Mouse (Mus musculus) kidney, embryonic 16.5 days (tissue): ENCODE measurements at regions not wholly inside any gene's neighbourhood (a gene's known extent, or its start where the extent isn't known, plus 50 kb on each side); places are given as distances from the start of the nearest gene placed in this dataset.
A peak's percentile ranks its signal among the peaks of the same experiment; 100 is the strongest.
"Not testable (repeated sequence)": the region's sequence is repeated elsewhere in the genome, so short reads cannot be mapped to it uniquely, and the experiment has no call there.

Experiments used
- ATAC-seq: fragments of 200-750 bp; cut with Nextera tagmentation; 2 replicates; pipeline ENCODE4 v1.8.0; 2017; ENCODE audit warnings: moderate TSS enrichment; ENCODE audit not compliant: low FRiP score, low TSS enrichment
- H3K27ac ChIP-seq: fragments of 300-500 bp; sonication (generic); 2 replicates; pipeline ENCODE4 v1.5.1; 2014; ENCODE audit warnings: low read length
- H3K27me3 ChIP-seq: fragments of 300-500 bp; sonication (generic); 2 replicates; pipeline ENCODE4 v1.6.1; 2014; ENCODE audit warnings: low read length, control low read depth, mixed read lengths; ENCODE audit not compliant: insufficient read depth
- H3K36me3 ChIP-seq: fragments of 300-500 bp; sonication (generic); 2 replicates; pipeline ENCODE4 v1.6.1; 2014; ENCODE audit warnings: low read length, control low read depth, mixed read lengths; ENCODE audit not compliant: insufficient read depth
- H3K4me1 ChIP-seq: fragments of 300-500 bp; sonication (generic); 2 replicates; pipeline ENCODE4 v1.6.1; 2014; ENCODE audit warnings: low read length, control low read depth, mixed read lengths; ENCODE audit not compliant: insufficient read depth
- H3K4me2 ChIP-seq: fragments of 300-500 bp; sonication (generic); replicated peaks from 2 replicates; pipeline ENCODE4 v1.6.1; 2014; ENCODE audit warnings: low read depth, low read length
- H3K4me3 ChIP-seq: fragments of 300-500 bp; sonication (generic); 2 replicates; pipeline ENCODE4 v1.5.1; 2014; ENCODE audit warnings: mild to moderate bottlenecking, low read length
- H3K9ac ChIP-seq: fragments of 300-500 bp; sonication (generic); replicated peaks from 2 replicates; pipeline ENCODE4 v1.6.1; 2014; ENCODE audit warnings: low read length
- H3K9me3 ChIP-seq: fragments of 300-500 bp; sonication (generic); 2 replicates; pipeline ENCODE4 v1.6.1; 2016; ENCODE audit warnings: low read length, control low read depth
- WGBS: fragments of 180-500 bp; shearing (Covaris S2); extraction: QIAGEN DNeasy Blood & Tissue Kit; methylation state at CpG from one replicate; pipeline ENCODE4 v1.1.7; 2014; 5-methylcytosine and 5-hydroxymethylcytosine counted together

DNA sequence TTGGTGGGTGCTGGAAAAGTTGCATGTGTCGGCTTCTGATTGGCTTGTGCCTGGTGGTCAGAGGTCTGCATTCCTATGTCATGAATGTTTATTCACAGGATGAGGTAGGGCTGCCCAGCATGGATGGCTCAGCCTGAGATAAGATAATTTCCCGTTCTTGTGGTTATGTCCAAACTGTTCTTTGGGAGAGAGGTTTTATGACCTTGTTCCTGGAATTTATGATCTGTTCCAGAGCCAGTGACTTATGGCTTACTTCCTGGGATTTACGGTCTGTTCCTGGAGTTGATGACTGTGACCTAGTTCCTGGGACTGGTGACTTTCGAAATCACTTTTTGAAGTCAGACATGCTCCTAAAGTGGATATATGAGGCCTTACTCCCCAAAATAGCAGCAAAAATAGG lies 76.4 kb upstream of the Trim24 start:
- peak; percentile 85 for ATAC-seq
- H3K27ac ChIP-seq: peak overlapping the region; percentile 51

DNA sequence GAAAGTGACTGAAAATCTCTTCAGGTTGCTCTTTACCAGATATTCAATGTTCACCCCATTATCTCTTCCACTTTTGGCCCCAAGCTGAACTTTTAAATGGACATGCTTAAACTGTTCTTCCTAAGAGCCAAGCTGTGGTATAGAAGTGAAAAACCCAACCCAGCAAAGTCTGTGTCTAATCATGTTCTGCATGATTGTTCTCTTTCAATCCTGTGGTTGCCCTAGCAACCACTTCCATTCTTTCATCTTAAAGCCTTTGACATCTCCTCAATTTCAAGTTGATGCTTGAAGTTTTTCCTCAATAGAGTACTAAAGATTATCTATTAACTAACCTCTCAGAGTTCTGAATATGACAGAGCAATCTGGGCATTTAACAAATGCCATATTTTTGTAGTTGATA lies 75.6 kb upstream of the Trim24 start:
- Histone ChIP-seq H3K4me3 (no peak overlapping the region), H3K36me3 (no peaks in the 10 kb centered on the region), H3K4me1 (0 out of 2 replicates have a peak, but pooled peaks cover 3% of the 10 kb centered on the region), H3K27ac (peak overlapping the region; percentile 63; the same call in 1 of the 2 replicates), H3K9ac (no peak overlapping the region), H3K4me2 (no peak overlapping the region), H3K9me3 (peaks cover 20% of the 10 kb centered on the region), H3K27me3 (no peaks in the 10 kb centered on the region)
- ATAC-seq: no peak

More for the DNA sequence above, 76.4 kb upstream of the Trim24 start:
- no peaks in the 10 kb centered on the region for H3K36me3 ChIP-seq
- H3K4me3 ChIP-seq: no peak overlapping the region
- no peaks in the 10 kb centered on the region for H3K27me3 ChIP-seq
- H3K4me1 ChIP-seq: 0 out of 2 replicates have a peak, but pooled peaks cover 3% of the 10 kb centered on the region
- H3K9ac ChIP-seq: no peak overlapping the region
- no peak overlapping the region for H3K4me2 ChIP-seq
- H3K9me3 ChIP-seq: peaks cover 18% of the 10 kb centered on the region
- 12% methylated on average over 4 of the region's 4 CpGs for WGBS

DNA sequence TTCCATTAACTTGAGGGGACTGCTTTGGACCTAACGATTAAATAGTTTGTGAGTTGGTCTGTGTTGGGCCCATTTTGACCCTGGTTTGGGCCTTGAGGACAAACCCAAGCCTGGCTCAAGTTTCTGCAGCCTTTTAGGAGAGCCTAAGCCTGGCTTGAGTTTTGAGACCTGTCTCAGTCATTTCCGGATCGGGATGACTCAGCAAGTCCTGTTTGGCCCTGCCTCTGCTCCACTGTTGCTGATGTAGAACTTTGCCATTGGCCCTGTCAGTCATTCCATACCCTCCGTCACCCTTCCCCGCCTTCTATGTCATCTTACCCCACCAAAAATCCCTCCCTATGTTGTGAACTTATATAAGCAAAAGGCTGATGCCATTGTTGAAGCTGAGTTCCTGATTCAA lies 67.4 kb upstream of the Trim24 start:
- Histone ChIP-seq H3K4me1 (no peaks in the 10 kb centered on the region), H3K27me3 (no peaks in the 10 kb centered on the region), H3K4me2 (no peak overlapping the region), H3K9me3 (peaks cover 11% of the 10 kb centered on the region; the same call in 1 of the 2 replicates), H3K9ac (no peak overlapping the region), H3K36me3 (no peaks in the 10 kb centered on the region), H3K27ac (no peak overlapping the region), H3K4me3 (no peak overlapping the region)
- 93% methylated on average over 5 of the region's 5 CpGs for WGBS
- no peak for ATAC-seq

DNA sequence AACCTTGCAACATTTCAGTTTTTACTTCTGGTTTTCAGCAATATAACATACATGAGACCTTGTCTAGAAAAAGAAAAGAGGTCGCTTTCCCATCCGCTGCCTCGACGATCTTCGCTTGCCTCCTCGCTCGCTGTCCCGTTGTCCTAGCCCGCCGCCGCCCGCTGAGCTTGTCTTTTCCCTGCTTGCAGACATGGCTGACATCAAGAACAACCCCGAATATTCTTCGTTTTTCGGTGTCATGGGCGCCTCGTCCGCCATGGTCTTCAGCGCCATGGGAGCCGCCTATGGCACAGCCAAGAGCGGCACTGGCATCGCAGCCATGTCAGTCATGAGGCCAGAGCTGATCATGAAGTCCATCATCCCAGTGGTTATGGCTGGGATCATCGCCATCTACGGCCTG lies 64.7 kb upstream of the Trim24 start:
- not testable (repeated sequence) for H3K36me3 ChIP-seq, H3K9me3 ChIP-seq, H3K4me1 ChIP-seq, H3K4me2 ChIP-seq, H3K27me3 ChIP-seq, H3K4me3 ChIP-seq, H3K27ac ChIP-seq, H3K9ac ChIP-seq, ATAC-seq
- 96% methylated on average over 24 of the region's 24 CpGs for WGBS

DNA sequence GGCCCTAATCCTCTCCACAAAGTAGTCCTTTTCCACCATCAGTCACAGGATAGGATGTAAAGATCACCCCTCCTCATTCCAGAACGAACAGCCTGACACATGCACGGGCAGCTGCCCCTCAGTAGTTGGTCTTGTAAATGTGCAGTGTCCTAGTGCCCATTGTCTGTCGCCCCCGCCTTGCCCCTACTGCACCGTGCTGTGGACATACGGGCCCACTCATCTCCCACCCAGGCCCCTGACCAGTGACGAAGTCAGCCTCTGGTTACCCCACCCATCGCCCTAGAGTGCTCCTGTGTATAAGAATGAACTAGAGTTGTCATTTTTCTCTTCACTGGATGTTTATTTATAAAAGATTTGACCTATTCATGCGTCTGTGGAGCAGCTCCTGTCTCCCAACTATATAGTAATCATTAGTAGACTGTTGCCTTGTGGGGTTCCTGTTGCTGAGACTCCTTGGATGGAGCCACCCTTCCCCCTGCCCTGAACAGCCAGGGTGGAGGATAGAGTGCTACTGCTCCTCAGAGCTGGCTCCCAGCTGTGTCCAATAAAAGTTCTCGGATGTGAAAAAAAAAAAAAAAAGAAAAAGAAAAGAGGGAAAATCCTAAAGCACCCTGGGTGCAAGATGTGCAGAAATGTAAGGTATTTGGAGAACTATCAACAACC lies 64.0 kb upstream of the Trim24 start:
- H3K9me3 ChIP-seq, H3K4me2 ChIP-seq, H3K27ac ChIP-seq, H3K36me3 ChIP-seq, H3K4me1 ChIP-seq, H3K27me3 ChIP-seq, H3K4me3 ChIP-seq, H3K9ac ChIP-seq: not testable (repeated sequence)
- peak; percentile 86 for ATAC-seq
- 84% methylated on average over 1 of the region's 10 CpGs for WGBS

DNA sequence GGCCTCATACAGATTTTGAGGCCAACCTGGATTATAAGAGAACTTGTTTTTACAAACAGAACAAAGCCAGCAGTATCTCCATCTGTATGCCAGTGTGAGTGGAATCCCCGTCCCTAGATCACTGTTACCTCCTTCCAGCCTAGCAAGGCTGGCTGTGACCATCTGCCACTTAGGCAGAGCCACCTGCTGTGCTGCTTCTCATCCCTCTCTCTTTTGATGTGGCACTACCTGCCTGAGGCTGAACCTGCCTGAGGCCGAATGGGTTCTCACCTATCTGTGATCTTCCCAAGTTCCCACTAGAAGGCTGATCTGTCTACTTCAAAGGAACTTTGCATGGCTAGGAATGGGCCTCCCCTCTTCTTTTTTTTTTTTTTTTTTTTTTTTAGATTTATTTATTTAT lies 55.4 kb upstream of the Trim24 start:
- not testable (repeated sequence) for H3K27me3 ChIP-seq, ATAC-seq
- WGBS: 60% methylated on average over 2 of the region's 2 CpGs

More for the DNA sequence above, 55.4 kb upstream of the Trim24 start:
- H3K4me3 ChIP-seq, H3K4me2 ChIP-seq, H3K27ac ChIP-seq, H3K36me3 ChIP-seq, H3K9ac ChIP-seq, H3K4me1 ChIP-seq, H3K9me3 ChIP-seq: not testable (repeated sequence)
